Mouse (Mus musculus): ENCODE measurements at regions not wholly inside any gene's neighbourhood (a gene's known extent, or its start where the extent isn't known, plus 50 kb on each side); places are given as distances from the start of the nearest gene placed in this dataset.

GRCm38 (mm10) chr3:61628535-61628934, 262.8 kb upstream of the B430305J03Rik start:
- TF ChIP-seq POLR2A (IDR thresholded peaks at IDR 0.05; ENCODE audit: control insufficient read depth, extremely low read depth, insufficient read depth, low read length, poor library complexity): no peak
- no peak for TF ChIP-seq CTCF (IDR thresholded peaks at IDR 0.05; ENCODE audit: borderline replicate concordance, control insufficient read depth, extremely low read depth, insufficient read depth, low read length, poor library complexity)

All from thymus, adult 2 months (tissue).